Mouse (Mus musculus): ENCODE measurements at regions not wholly inside any gene's neighbourhood (a gene's known extent, or its start where the extent isn't known, plus 50 kb on each side); places are given as distances from the start of the nearest gene placed in this dataset.

DNA sequence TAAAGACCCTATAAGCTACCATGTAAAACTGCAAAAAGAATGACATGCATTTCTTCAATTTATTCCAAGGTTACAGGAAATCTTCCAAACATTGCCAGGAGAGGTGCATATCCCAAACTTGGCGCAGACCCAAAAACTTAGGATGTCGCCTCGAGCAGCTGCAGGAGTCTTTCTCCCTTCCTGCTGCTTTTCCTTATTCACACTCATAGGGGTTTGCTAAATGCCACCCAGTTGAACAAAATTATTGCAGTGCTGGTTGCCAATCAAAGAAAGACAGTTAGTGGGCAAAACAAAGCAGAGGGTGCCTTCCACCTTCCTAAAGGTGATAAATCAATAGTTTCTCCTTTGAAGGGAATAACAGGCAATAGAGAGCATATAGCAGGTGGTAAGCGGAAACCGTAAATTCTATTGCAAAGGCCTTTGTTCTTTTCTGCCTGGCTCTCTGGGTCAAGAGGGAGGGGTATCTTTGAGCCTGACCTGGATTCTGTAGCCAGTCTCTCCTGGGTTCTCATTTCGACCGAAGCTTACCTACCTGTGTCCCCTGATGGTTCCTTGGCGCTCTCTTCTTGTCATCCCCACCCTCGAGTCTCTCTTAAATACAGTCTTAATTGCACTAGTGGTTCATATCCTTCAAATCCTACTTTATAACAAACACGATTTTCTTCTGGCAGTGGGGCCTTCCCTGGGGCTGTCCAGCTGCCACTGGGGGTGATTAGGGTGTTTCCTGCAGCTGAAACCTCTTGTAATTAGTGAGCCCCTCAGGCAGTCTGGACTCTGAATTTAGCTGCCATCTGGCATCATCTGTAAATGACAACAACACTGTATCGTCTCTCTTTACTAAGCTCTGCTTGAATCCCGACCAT, 334.5 kb upstream of the Klf12 start:
- H3K4me1 ChIP-seq (ENCODE audit: control insufficient read depth, insufficient read depth, low read length), result no peaks in the 10 kb centered on the region
- TF ChIP-seq CTCF (IDR thresholded peaks at IDR 0.05; ENCODE audit: control insufficient read depth, insufficient read depth, insufficient replicate concordance, low read depth, low read length) (no peak), POLR2A (IDR thresholded peaks at IDR 0.05; ENCODE audit: control insufficient read depth, low read depth, low read length) (no peak)
- H3K4me3 ChIP-seq (ENCODE audit: control insufficient read depth, low read depth, low read length), result no peak overlapping the region
- H3K27ac ChIP-seq (ENCODE audit: control insufficient read depth, insufficient read depth, low read depth, low read length), result no peak overlapping the region
- no peaks in the 10 kb centered on the region for H3K27me3 ChIP-seq (ENCODE audit: control insufficient read depth, insufficient read depth, low read length)
- no peaks in the 10 kb centered on the region for H3K36me3 ChIP-seq (ENCODE audit: control insufficient read depth, insufficient read depth, low read length)

DNA sequence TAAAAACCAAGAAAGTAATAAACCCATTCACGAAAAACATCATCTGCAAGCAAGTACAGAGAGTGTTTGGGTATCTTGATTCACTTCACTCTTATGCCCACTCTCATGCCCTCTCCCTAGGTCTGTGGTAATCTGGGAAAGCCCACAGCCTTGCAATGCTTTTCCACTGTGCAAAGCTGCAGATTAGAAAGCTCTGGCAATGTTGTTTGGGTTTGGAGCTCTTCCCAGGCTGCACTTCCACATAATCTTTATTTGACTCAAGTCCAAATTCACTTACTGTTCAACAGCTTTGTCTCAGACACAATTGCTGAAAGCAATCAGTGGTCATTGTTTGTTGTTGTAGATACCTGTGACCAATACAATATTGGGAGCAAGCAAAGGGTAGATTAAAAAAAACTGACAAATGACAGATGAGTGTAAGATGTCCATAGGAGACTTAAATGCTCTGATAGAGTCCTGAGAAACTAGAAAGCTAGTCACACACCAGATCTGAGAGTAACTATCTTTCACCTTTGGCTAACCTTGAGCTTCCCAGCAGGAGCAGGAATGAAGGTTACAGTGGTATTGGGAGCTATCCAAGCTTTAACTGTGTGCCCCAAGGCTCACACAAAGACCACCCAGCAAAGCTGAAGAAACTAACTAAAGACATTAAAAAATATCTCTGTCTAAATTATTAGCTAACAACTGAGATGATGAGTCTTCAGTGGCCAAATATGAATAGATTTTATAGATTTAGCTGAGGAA, 325.7 kb upstream of the Klf12 start:
- Histone ChIP-seq H3K4me3 (ENCODE audit: control insufficient read depth, low read depth, low read length) (no peak overlapping the region), H3K4me1 (ENCODE audit: control insufficient read depth, insufficient read depth, low read length) (no peaks in the 10 kb centered on the region), H3K27ac (ENCODE audit: control insufficient read depth, insufficient read depth, low read depth, low read length) (no peak overlapping the region), H3K27me3 (ENCODE audit: control insufficient read depth, insufficient read depth, low read length) (no peaks in the 10 kb centered on the region), H3K36me3 (ENCODE audit: control insufficient read depth, insufficient read depth, low read length) (no peaks in the 10 kb centered on the region)
- no peak for TF ChIP-seq POLR2A (IDR thresholded peaks at IDR 0.05; ENCODE audit: control insufficient read depth, low read depth, low read length)
- TF ChIP-seq CTCF (IDR thresholded peaks at IDR 0.05; ENCODE audit: control insufficient read depth, insufficient read depth, insufficient replicate concordance, low read depth, low read length), result no peak

GRCm38 (mm10) chr14:100607109-100607508, 322.6 kb upstream of the Klf12 start:
- Histone ChIP-seq H3K27ac (ENCODE audit: control insufficient read depth, insufficient read depth, low read depth, low read length) (no peak overlapping the region), H3K36me3 (ENCODE audit: control insufficient read depth, insufficient read depth, low read length) (no peaks in the 10 kb centered on the region), H3K4me3 (ENCODE audit: control insufficient read depth, low read depth, low read length) (no peak overlapping the region), H3K4me1 (ENCODE audit: control insufficient read depth, insufficient read depth, low read length) (no peaks in the 10 kb centered on the region), H3K27me3 (ENCODE audit: control insufficient read depth, insufficient read depth, low read length) (no peaks in the 10 kb centered on the region)
- TF ChIP-seq POLR2A (IDR thresholded peaks at IDR 0.05; ENCODE audit: control insufficient read depth, low read depth, low read length) (no peak), CTCF (IDR thresholded peaks at IDR 0.05; ENCODE audit: control insufficient read depth, insufficient read depth, insufficient replicate concordance, low read depth, low read length) (no peak)

GRCm38 (mm10) chr14:100600886-100601451, 316.5 kb upstream of the Klf12 start:
- H3K27ac ChIP-seq (ENCODE audit: control insufficient read depth, insufficient read depth, low read depth, low read length), result no peak overlapping the region
- H3K27me3 ChIP-seq (ENCODE audit: control insufficient read depth, insufficient read depth, low read length), result no peaks in the 10 kb centered on the region
- no peaks in the 10 kb centered on the region for H3K4me1 ChIP-seq (ENCODE audit: control insufficient read depth, insufficient read depth, low read length)
- H3K36me3 ChIP-seq (ENCODE audit: control insufficient read depth, insufficient read depth, low read length), result no peaks in the 10 kb centered on the region
- no peak overlapping the region for H3K4me3 ChIP-seq (ENCODE audit: control insufficient read depth, low read depth, low read length)
- TF ChIP-seq CTCF (IDR thresholded peaks at IDR 0.05; ENCODE audit: control insufficient read depth, insufficient read depth, insufficient replicate concordance, low read depth, low read length), result no peak
- TF ChIP-seq POLR2A (IDR thresholded peaks at IDR 0.05; ENCODE audit: control insufficient read depth, low read depth, low read length), result no peak

DNA sequence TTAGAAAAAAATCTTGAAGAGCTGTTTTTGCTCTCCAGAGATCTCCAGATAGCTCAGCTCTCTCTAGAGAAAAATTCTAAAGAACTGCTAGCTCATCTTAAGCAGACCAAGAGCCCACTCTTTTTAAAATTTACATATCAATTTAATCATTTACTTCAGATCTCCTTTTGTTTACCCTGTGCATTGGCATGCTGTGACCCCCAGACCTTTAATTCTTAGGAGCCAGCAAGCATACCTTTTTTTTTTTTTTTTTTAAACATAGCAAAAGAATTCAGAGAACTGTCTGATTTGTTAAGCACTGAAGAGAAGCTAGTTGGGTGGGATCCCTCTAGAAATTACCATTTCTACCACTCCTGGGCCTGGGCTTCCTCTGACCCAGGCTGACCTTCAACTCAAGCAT, 285.5 kb upstream of the Klf12 start:
- no peaks in the 10 kb centered on the region for H3K27me3 ChIP-seq (ENCODE audit: control insufficient read depth, insufficient read depth, low read length)
- no peak for TF ChIP-seq CTCF (IDR thresholded peaks at IDR 0.05; ENCODE audit: control insufficient read depth, insufficient read depth, insufficient replicate concordance, low read depth, low read length)
- TF ChIP-seq POLR2A (IDR thresholded peaks at IDR 0.05; ENCODE audit: control insufficient read depth, low read depth, low read length), result no peak
- no peak overlapping the region for H3K4me3 ChIP-seq (ENCODE audit: control insufficient read depth, low read depth, low read length)
- no peaks in the 10 kb centered on the region for H3K4me1 ChIP-seq (ENCODE audit: control insufficient read depth, insufficient read depth, low read length)
- no peaks in the 10 kb centered on the region for H3K36me3 ChIP-seq (ENCODE audit: control insufficient read depth, insufficient read depth, low read length)
- H3K27ac ChIP-seq (ENCODE audit: control insufficient read depth, insufficient read depth, low read depth, low read length), result no peak overlapping the region

GRCm38 (mm10) chr14:100561884-100562283, 277.4 kb upstream of the Klf12 start:
- Histone ChIP-seq H3K4me3 (ENCODE audit: control insufficient read depth, low read depth, low read length) (no peak overlapping the region), H3K27me3 (ENCODE audit: control insufficient read depth, insufficient read depth, low read length) (no peaks in the 10 kb centered on the region), H3K4me1 (ENCODE audit: control insufficient read depth, insufficient read depth, low read length) (no peaks in the 10 kb centered on the region), H3K36me3 (ENCODE audit: control insufficient read depth, insufficient read depth, low read length) (no peaks in the 10 kb centered on the region), H3K27ac (ENCODE audit: control insufficient read depth, insufficient read depth, low read depth, low read length) (no peak overlapping the region)
- TF ChIP-seq POLR2A (IDR thresholded peaks at IDR 0.05; ENCODE audit: control insufficient read depth, low read depth, low read length) (no peak), CTCF (IDR thresholded peaks at IDR 0.05; ENCODE audit: control insufficient read depth, insufficient read depth, insufficient replicate concordance, low read depth, low read length) (no peak)

DNA sequence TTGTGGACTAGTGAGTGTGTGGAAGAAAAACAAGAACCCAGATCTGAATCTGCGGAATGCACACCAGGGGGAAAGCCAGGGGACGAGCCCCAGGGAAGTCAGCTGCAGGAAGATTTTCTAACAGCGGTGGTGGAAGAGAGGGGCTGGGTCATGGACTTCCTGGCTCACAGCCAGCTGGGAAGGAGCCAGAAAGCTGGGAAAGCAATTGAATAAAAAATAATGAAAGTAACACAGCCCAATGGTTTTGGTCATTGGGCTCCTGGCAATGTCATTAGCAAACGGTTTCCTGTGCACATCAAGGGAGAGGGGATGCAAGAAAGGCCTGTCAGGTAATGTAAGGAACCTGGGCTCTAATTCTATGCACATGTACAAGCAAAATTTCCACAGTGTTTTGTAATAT, 273.9 kb upstream of the Klf12 start:
- TF ChIP-seq CTCF (IDR thresholded peaks at IDR 0.05; ENCODE audit: control insufficient read depth, insufficient read depth, insufficient replicate concordance, low read depth, low read length) (no peak), POLR2A (IDR thresholded peaks at IDR 0.05; ENCODE audit: control insufficient read depth, low read depth, low read length) (no peak)
- Histone ChIP-seq H3K4me3 (ENCODE audit: control insufficient read depth, low read depth, low read length) (no peak overlapping the region), H3K27me3 (ENCODE audit: control insufficient read depth, insufficient read depth, low read length) (no peaks in the 10 kb centered on the region), H3K4me1 (ENCODE audit: control insufficient read depth, insufficient read depth, low read length) (no peaks in the 10 kb centered on the region), H3K36me3 (ENCODE audit: control insufficient read depth, insufficient read depth, low read length) (no peaks in the 10 kb centered on the region), H3K27ac (ENCODE audit: control insufficient read depth, insufficient read depth, low read depth, low read length) (no peak overlapping the region)

Measured in testis, adult 2 months (tissue).